Mouse (Mus musculus) lung, postnatal 14 days (tissue): ENCODE measurements around the gene Zeb2.
A peak's percentile ranks its signal among the peaks of the same experiment; 100 is the strongest.

Source experiments
- DNase-seq: peaks from one replicate; pipeline ENCODE4 v3.0.0; 2021

Gene Zeb2

DNA sequence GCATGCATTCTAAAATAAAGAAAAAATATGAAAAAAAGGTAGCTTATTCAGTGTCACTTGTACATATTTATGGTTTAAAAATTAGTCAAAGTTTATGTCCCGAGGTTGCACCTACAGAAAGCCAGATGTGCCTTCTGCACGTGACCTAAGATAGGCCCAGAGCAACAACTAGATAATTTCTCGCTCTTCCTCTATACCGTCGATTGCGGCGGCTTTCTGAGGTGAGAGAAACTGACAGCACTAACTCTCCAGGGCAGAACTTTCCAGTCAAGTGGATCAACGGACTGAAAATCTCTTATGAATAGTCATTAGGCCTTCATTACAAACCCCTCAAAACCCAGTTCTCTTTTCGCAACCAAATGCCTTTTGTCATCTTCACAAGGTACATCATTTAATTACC is 59.0 kb downstream of the Zeb2 start:
- DNase-seq: no peak

DNA sequence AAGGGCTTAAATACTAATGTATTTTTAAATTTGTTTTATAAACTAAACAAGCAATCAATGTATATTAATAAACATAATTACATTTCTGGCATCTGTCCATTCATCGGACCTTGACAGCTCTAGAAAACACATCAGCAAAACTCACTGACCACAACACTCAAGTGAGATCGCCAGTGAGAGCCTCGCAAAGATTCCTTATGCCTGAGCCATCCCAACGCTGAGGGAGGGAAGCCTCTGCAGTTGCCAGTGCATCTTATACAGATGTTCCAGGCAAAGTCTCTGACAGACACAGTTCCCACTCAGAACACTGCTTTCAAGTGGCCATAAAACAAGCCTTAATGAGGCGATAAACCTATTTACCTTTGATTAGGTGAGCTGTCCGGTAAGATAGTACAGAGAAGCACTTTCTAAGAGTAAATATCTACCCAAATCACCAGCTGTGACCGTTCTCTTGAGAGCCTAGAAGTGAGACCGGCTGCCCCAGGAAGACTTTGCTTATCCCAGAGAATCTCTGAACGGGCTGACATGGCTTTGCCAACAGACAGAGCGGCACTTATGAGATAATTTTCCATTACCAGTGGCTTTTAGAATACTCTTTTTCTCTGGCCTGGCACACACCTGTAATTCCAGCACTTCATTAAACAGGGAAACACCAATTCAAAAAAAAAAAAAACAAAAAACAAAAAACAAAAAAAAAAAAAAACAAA is 60.2 kb downstream of the Zeb2 start:
- no peak for DNase-seq

DNA sequence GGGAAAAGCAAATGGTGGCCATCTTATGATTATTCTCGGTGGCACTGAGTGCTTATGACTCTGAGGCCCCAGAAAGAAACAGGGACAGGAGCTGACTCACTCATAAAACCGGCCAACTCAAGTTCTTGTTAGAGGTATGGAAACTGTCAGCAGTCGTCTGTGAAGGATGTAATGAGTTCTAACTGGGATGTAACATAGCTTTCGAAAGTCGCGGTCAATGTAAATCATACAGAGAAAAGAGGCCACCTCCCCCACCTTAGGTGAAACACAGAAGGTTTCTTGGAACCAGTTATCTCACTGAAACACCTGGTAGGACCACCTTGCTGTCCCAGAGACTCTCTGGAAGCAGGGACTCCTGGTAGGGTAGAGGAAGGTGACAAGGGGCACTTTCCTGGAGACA is 61.3 kb downstream of the Zeb2 start:
- DNase-seq: no peak

DNA sequence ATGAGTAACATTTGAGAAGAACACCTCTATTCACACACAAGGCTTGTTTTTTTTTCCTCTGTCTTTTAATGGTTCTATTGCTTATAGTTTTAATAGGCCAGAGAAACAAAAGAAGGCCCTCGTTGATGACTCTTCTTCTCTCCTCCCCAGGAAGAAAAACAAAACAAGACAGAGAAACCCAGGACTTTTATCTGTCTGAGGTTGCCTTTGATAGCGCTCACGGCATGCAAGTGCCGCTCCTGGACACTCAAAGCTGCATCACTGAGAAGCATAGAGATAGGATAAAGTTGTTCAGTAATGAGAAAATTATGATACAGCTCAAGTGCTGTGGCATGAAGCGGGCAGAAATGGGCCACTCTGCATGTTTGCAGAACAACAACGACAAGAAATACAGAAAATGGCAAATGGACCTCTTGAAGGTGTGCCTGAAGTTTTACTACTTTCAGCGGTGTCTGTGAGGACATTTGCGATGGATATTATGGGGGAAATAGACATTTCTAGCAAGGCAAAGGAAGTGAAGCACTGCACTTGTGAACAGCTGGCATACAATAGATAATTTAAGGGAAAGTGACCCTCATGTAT is 62.1 kb downstream of the Zeb2 start:
- DNase-seq: no peak

DNA sequence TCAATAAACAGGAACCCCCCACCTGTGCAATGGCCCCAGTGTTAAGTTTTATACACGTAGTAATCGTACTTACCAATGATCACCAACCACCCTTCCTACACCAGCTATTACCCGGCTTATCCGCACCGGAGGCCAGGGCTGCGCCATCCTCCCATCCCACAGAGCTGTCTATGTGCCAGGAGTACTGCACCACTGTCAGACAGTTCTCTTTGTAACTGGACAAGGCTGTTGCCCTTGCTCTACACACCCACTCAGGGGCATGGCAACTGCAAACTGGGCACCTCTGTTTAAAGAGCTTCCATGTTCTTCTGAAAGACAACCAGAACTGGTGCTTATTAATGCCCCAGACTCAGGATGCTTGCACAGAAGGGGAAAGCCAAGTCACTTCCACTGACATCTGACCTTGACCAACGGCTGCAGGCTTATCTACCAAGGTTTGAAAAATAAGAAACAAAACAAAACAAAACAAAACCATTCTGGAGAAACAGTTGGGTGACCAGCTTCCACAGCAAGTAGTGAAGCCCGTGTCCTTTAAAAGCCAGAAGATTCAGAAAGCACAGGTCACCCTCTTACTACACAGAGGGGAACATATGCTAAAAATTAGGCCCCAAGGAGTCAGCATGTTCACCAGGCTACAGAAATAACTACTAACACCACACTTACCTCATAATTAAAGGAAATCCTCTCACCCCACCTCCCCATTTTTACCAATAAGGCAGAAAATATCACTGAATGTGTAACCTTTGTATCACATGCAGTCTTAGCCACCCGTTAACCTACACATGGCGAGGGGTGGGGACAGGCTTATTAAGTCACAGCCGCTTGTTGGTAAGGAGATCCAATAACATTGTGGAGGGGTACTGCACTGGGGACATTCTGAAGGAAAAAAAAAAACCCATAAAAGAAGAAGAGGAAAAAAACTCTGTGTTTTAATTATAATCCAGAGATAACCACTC is 62.8 kb downstream of the Zeb2 start:
- DNase-seq: no peak

DNA sequence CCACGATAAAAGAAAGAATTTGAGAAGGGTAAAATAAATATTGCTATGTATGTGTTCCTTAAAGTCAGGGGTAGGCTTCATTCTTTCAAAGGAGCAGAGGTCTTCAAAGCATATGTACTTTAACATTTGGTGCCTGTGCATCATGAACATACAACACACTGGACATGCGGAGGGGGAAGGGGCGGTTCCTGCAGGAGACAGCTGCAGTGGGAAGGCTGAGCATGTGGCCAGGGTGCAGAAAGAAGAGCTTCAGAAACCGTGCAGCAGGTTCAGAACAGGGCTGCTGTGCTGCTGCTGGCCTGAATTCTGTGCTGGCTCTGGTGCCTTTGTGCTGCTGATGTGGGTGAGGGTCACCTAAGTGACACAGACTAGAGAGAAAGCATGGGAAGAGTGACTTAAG is 64.6 kb downstream of the Zeb2 start:
- DNase-seq: no peak

DNA sequence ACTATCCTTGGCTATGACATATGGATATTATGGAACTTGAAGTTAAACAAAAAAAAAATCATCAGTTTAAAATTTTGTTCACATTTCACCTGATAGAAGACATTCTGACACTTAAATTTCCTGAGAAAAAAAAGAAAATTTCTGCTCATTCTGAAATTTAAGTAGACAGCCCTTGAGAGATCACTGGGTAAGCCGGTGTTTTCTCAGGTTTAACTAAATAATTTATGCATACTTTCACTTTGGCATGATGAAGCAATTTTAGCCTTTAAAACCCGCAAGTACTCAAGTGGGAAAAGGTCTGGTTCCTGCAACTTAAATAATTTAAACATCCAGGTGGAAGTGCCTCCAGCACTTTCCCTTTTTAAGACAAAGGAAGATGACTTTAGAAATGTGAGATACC is 65.9 kb downstream of the Zeb2 start:
- no peak for DNase-seq

DNA sequence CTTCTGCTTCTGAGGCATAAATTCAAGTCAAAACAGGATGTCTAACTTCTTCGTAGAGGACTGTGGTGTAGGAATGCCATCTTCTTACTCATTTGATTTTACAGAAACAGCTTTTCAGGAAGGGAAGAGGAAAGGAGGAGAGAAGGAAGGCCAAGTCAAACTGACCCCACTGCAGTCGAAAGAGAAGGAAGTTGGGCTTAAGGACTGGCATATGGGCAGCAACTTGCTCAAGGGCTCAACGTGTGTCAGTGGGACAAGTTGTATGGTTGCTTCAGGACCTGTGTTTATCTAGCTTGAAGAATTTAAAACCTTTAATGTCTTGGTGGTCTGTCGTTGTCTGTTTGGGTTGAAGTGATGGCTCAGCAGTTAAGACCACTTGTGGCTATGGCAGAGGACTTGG is 67.3 kb downstream of the Zeb2 start:
- DNase-seq: no peak

DNA sequence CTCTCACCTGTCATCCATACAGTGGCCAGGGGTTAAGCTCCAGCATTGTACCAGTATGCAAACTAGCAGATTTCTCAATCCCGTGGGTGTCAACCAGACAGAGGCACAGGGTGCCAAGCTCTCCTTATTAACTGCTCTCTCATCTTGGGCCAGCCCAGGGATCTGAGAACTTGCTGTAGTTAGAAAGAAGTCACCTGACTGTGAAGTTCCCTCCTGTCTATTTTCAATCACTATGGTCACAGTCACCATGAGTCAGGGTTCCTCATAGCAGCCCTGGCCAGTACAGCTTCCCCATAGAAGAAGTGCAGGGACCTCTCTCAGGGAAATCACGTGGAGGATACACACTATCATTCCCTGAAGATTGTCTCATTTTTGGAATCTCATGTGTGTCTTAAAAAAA is 67.9 kb downstream of the Zeb2 start:
- DNase-seq: no peak

DNA sequence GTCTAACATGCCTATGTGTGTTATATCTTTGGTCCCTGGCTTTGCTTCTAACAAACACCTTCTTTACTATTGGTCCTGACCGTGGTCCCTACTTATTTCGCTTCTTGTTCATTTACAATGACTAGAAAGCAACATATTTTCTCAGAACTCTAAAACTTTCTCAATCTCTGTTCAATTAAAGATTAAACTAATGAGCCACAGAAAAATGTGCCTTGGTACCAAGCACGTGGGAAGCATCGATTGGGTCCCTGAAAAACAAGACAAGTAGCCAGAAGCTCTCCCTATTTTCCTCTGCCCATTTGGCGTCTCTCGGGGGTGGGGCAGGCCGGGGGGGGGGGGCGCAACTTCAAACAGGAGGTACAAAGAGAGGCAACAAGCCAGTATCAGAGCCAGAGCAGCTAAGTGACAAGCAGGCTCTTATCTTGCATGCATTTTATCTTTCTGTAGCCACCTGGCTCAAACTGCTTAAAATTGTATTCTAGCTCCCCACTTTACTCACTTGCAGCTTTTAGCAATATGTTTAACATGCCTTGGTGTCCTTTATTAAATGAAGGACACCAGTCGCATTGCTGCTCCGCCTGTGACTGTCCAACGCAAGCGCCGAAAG is 76.4 kb downstream of the Zeb2 start:
- DNase-seq: no peak

DNA sequence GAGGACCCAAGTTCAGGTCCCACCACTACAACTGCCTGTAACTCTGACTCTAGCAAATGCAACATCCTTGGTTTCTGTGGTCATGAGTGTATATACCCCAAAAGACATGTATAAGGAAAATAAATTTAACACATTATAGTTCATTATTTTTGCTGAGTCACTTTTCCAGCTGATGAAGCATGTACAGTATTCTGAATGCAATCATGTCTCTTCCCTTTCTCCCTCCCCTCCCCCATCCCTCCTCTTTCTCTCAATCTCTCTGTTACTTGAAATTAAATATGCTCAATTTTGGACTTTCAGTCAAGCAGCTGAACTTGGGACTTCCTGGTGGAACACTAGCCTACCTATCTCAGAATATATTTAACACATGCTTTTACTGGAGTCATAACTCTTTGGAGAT is 77.7 kb downstream of the Zeb2 start:
- no peak for DNase-seq

DNA sequence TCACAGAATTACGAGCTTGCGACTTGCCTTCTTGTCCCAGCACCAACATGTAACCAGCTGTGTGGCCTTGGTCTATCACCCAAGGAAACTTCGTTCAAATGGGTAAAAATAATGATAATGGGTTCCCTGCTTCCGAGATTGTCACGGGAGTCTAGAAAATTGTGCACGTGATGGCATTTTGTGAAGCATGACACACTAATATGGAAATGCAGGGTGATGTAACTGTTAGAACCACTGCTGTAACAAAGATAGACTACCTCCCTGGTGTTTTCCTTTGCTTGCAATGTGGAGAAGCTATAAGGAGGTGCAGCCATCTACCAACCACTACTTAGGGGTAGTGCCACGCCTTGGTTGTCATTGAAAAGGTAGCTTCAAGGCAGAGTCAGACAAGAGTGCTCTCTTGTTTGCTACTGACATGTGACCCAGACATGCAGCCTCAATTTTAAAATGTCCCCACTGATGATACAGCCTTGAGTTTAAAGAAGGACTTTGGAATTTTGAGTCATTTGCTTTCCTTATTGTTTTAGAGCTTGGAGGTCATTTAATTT is 89.0 kb downstream of the Zeb2 start:
- DNase-seq: no peak

DNA sequence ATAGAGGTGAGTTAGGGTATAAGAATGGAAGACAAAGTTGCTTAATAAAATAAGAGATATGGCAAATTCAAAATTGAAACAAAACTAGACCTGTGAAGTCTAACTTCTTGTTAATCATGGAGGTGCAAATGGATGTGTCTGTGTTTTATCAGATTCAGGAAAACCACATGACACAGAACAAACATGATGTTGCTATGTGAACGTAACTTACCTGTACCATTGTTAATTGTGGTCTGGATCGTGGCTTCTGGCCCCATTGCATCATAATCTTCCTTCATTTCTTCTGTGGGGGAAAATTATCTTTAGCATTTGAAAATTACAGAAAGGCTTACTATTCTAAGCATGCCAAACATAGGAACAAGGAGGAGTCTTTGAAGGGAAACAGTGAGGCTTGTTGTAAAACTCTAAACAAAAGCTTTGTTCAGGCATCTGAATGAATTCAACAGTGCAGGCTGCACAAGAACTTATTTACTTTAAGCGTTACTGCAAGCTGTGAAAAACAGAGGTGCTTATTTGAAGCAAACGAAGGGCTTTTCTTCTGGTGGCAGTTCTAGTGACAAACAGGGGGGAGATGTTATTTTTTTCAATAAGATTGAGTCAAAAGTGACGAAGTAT is 99.9 kb downstream of the Zeb2 start:
- no peak for DNase-seq

DNA sequence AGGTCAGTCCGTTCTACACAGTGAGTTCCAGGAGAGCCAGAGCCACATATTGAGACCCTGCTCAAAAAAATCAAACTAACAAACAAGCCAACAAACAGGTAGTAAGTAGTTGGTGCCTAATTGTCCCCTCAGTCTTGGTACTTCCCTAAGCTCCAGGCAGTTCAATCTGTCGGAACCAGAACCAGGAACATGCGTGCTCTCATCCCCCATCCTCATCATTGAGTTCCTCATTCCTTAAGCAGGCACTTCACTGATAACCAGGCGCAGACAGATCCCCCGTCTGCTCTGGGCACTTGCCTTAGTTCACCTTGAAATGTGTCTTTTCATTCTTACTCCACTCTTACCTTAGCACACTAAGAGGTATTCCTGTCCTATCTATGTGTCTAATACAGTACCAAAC is 103.9 kb downstream of the Zeb2 start:
- no peak for DNase-seq

DNA sequence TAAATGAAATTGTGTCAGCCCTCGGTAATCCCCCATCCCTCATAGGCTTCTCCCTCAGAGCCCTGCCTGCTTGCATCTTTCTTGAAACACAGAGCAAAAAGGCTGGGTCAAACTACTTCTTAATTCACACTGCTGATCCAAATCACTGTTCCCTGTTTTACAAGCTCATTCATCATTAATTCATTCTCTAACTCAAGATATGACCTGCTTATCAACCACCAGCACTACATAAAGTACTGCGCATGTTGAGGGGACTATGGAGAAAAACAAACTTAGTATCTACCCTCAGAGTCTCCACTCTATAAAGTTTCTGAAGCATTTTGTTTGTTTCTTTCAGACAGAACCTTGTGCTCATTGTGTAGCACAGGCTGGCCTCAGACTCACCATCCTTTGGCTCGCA is 104.5 kb downstream of the Zeb2 start:
- DNase-seq: no peak

DNA sequence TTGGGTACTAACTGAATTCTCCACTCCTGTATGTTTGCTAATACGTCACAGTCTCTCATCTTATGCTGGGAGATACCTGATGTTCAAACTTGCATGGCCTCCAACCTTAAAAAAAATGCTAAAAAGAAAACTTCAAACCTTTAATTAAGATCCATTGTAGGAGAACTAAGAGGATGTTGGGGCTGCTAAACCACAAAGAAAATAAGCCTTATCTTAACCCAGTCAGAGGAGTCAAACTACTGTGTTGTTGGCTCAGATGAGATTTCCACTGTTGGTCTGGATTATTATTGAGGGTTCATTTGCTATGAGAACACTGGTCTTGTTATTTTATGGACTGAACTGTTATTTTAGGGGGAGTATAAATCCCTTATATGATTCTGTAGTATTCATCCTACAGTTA is 106.5 kb downstream of the Zeb2 start:
- no peak for DNase-seq

DNA sequence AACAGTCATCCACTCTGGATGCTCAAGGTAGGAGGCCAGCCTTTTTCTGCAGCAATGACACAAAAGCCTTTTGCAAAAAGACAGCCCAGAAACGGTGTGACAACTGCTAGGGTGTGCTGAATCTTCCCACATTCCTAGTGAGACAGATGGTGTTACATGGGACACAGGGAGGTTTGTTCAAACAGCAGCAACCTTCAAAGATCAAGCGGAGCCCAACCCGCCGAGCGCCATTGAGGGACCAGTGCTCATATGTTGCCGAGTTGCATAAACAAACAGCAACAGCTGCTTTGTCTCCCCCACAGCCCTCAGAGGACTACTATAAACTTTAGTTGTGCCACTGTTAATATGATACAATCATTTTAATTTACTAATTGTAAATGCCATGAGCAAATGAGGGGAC is 117.3 kb downstream of the Zeb2 start:
- peak; percentile 59 for DNase-seq

DNA sequence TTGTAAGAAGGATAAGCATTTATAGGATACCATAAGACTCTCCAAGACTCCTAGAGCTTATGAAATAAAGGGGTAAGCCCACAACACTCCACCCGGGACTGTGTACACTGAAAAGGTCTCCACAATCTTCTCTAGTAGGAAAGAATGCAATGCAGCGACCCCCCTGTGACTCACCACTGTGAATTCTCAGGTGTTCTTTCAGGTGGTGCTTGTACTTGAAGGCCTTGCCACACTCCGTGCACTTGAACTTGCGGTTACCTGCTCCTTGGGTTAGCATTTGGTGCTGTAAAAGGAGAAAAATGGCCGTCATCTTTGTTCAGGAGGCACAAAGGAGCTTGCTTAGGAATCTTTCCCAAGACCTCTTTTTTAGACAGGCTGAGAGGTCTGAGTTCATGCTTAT is 118.5 kb downstream of the Zeb2 start:
- DNase-seq: no peak

DNA sequence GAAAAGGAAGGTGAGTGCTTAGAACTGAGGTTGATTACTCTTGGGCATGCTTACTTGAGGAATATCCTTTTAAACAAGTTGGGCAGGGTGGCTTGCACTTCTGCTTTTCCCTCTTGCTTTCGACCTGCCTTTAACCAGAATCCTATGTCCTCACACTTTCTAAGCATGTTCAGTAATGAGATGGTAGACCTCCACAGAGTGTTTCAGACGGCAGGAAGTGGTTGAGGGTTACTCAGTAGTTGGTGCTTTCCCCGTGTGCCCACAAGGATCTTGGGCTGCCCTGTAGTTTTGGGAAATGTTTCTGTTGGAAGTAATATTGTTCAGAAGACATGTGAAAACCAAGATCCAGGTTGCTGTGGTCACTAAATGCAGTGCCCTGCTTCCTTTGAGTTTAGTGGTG is 135.5 kb downstream of the Zeb2 start:
- no peak for DNase-seq

DNA sequence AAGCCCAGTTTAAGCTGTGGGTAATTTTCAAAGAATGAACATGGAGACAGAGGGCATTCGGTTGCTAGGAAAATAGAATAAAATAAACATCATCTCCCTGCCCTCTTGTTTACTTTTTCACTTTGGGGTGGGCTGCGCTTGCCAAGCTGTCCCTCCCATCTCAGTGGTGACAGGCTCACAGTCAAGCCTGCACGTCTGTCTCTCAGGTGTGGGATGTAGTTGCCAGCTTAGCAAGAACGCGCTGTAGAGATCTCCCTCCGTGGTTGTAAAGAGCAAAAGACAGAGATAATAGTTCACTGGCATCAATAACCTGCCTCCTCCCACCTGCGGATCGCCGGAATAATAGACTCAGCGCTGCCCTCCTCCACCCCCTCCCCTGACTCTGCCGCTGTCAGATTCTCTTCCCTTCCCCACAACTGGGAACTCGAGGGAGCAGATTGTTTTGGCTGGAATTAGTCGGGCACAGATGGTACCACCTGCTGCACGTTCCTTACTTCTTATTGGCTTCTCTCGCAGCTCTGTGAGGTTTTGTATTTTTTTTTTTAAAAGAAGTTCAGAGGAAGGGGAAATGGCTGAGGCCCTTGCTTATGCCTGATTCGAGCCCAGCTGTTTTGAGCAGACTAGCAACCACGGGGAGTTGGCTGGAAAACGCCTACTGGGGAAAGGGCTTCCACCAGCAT is 138.0 kb downstream of the Zeb2 start:
- no peak for DNase-seq

DNA sequence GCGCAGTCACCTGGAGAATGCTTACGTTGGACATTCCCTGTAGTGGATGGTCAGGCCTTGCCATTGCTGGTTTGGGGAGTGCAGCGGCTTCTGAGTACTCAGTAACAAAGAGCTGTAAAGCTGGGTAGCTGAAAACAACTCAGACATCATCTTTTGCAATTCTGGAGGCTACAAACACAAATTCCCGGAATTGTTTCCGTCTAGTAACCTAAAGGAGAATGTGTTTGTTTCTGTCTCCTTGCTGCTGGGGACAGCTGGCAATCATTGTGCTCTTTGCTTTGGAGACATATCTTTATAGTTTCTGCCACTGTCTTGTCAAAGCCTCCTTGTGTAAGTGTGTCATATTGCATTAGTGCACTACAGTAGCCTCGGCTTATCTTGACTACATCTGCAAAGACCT is 139.2 kb downstream of the Zeb2 start:
- no peak for DNase-seq

DNA sequence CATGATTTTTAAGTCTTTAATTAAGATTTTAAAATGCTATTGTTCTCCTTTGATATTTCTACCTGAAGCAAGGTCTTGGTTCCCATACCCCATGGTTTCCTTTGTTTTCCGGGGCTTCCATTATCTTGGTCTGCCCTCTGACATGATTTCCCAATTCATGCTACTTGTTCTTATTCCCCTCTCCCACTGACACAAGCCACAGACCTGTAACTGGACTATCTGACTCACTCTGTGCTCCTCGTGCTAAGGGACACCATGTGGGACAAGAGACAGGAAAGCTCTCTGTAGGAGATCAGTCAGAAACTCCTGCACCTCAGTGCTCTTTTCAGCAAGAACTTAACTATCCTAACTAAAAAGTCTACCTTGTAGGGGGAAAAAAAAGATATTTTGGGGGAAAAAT is 139.6 kb downstream of the Zeb2 start:
- no peak for DNase-seq
